Mouse (Mus musculus) olfactory bulb, adult 2 months (tissue): Measurements from ENCODE around the gene Dhrs3.

Experiments used
- CTCF ChIP-seq: fragments of 200-500 bp; IDR thresholded peaks from 2 replicates; pipeline ENCODE4 v1.5.1; 2012; ENCODE audit warnings: low read depth, mild to moderate bottlenecking, low read length, moderate library complexity; ENCODE audit not compliant: insufficient read depth
- POLR2A ChIP-seq: fragments of 200-500 bp; IDR thresholded peaks from 2 replicates; pipeline ENCODE4 v1.6.1; 2012; ENCODE audit warnings: mild to moderate bottlenecking, low read depth, low read length, moderate library complexity; ENCODE audit not compliant: insufficient read depth

GRCm38 (mm10) chr4:144957186-144957585 is 64.6 kb downstream of the Dhrs3 start:
- TF ChIP-seq CTCF (no peak), POLR2A (no peak)
